Mouse (Mus musculus) G1E (cell line): ENCODE data around the gene Ndufb5. TPM values are rescaled to one million over a fixed set of nuclear protein-coding genes. Genes with fewer than 3 reads are reported as not detected.
"Not testable (repeated sequence)": the region's sequence is repeated elsewhere in the genome, so short reads cannot be mapped to it uniquely, and the experiment has no call there.

Experiments used
- ATAC-seq: 2 replicates; pipeline ENCODE4 v1.8.0; 2016; ENCODE audit warnings: mild to moderate bottlenecking; ENCODE audit not compliant: insufficient number of reproducible peaks, poor library complexity, low FRiP score, severe bottlenecking; ENCODE audit errors: extremely low read depth
- DNase-seq: peaks from one replicate; pipeline ENCODE4 v3.0.0; 2012; ENCODE audit warnings: low spot score
- H3K27me3 ChIP-seq: 2 replicates; pipeline ENCODE4 v1.6.1; 2012; ENCODE audit warnings: mild to moderate bottlenecking, low read length, inconsistent platforms; ENCODE audit not compliant: insufficient read depth
- H3K36me3 ChIP-seq: replicated peaks from 2 replicates; pipeline ENCODE3; 2012; ENCODE audit warnings: mild to moderate bottlenecking, inconsistent platforms
- H3K4me1 ChIP-seq: 2 replicates; pipeline ENCODE4 v1.6.1; 2012; ENCODE audit warnings: low read depth, low read length, inconsistent platforms, mixed read lengths; ENCODE audit not compliant: insufficient read depth
- H3K4me3 ChIP-seq: 2 replicates; pipeline ENCODE4 v1.5.1; 2012; ENCODE audit warnings: low read depth, mild to moderate bottlenecking, inconsistent platforms, low read length, moderate library complexity, mixed read lengths
- H3K9me3 ChIP-seq: replicated peaks from 2 replicates; pipeline ENCODE4 v1.6.1; 2012; ENCODE audit warnings: inconsistent platforms
- CTCF ChIP-seq: IDR thresholded peaks from 2 replicates; pipeline ENCODE4 v1.5.1; 2012; ENCODE audit warnings: low read depth, low read length, inconsistent platforms, mixed read lengths
- GATA1 ChIP-seq: IDR thresholded peaks from 2 replicates; pipeline ENCODE4 v1.6.1; 2012; ENCODE audit warnings: borderline replicate concordance, low read length, inconsistent platforms, mixed read lengths
- GATA2 ChIP-seq: IDR thresholded peaks from 2 replicates; pipeline ENCODE4 v1.6.1; 2012; ENCODE audit warnings: low read depth, low read length, inconsistent platforms, borderline replicate concordance
- POLR2AphosphoS5 ChIP-seq: IDR thresholded peaks from 2 replicates; pipeline ENCODE4 v1.6.1; 2012; ENCODE audit warnings: low read depth, low read length, inconsistent platforms; ENCODE audit not compliant: insufficient replicate concordance
- TAL1 ChIP-seq: conservative IDR thresholded peaks from 2 replicates; pipeline ENCODE4 v1.6.1; 2012; ENCODE audit warnings: low read depth, low read length, inconsistent platforms, mixed read lengths
- polyA plus RNA-seq: library from polyadenylated mRNA; stranded (reverse); fragments of >175 nt; gene quantifications from 2 replicates; pipeline ENCODE4 v1.2.3, GENCODE M21; 2012
- total RNA-seq, 2 experiments: library from RNA; stranded (forward) in 1 of 2; stranded (reverse) in 1 of 2; fragments of 200-1000 nt in 1 of 2; fragments of >200 nt in 1 of 2; fragmentation: Nextera tagmentation in 1 of 2; gene quantifications; 2 replicates each; pipeline ENCODE4 v1.2.3; 2014 to 2017

Gene Ndufb5
- total and polyA plus RNA-seq, 3 experiments = 67.2 to 271 (median 109) TPM

GRCm38 (mm10) chr3:32708052-32708367, 28.8 kb upstream of the Ndufb5 start:
- no peaks in the 10 kb centered on the region for H3K27me3 ChIP-seq
- H3K9me3 ChIP-seq = no peaks in the 10 kb centered on the region
- H3K36me3 ChIP-seq = peaks cover 26% of the 10 kb centered on the region
- no peak for ATAC-seq
- no peak for DNase-seq
- H3K4me3 ChIP-seq = peak overlapping the region; percentile 40; the same call in 1 of the 2 replicates
- TF ChIP-seq POLR2AphosphoS5 (no peak), GATA1 (no peak), TAL1 (no peak)
- H3K4me1 ChIP-seq = peaks cover 19% of the 10 kb centered on the region

- no peaks in the 10 kb centered on the region for H3K9me3 ChIP-seq
- peaks cover 32% of the 10 kb centered on the region for H3K36me3 ChIP-seq
- peaks cover 23% of the 10 kb centered on the region for H3K4me1 ChIP-seq
- no peak for TF ChIP-seq GATA2
- no peak for TF ChIP-seq TAL1
- no peak for TF ChIP-seq CTCF
- TF ChIP-seq POLR2AphosphoS5 = no peak
- no peak for TF ChIP-seq GATA1
- peak overlapping the region; percentile 93 for H3K4me3 ChIP-seq
- ATAC-seq = peak; percentile 100
- H3K27me3 ChIP-seq = no peaks in the 10 kb centered on the region
- peak; percentile 98 for DNase-seq
Measured at GRCm38 (mm10) chr3:32708368-32709231, 28.2 kb upstream of the Ndufb5 start.

GRCm38 (mm10) chr3:32709388-32709787, 27.4 kb upstream of the Ndufb5 start:
- TF ChIP-seq TAL1 (no peak), GATA1 (no peak), CTCF (no peak), POLR2AphosphoS5 (no peak), GATA2 (no peak)
- ATAC-seq = no peak

GRCm38 (mm10) chr3:32713711-32714110, 23.1 kb upstream of the Ndufb5 start:
- Histone ChIP-seq H3K9me3 (no peaks in the 10 kb centered on the region), H3K36me3 (peaks cover 78% of the 10 kb centered on the region), H3K4me3 (no peak overlapping the region), H3K4me1 (peaks cover 18% of the 10 kb centered on the region), H3K27me3 (no peaks in the 10 kb centered on the region)
- ATAC-seq (no peak), DNase-seq (no peak)
- TF ChIP-seq TAL1 (no peak), GATA2 (no peak), GATA1 (no peak), POLR2AphosphoS5 (no peak), CTCF (no peak)

More at GRCm38 (mm10) chr3:32709388-32709787, 27.4 kb upstream of the Ndufb5 start:
- DNase-seq = no peak
- H3K27me3 ChIP-seq = no peaks in the 10 kb centered on the region
- peak overlapping the region; percentile 93 for H3K4me3 ChIP-seq
- peaks cover 40% of the 10 kb centered on the region for H3K36me3 ChIP-seq
- no peaks in the 10 kb centered on the region for H3K9me3 ChIP-seq
- H3K4me1 ChIP-seq = peaks cover 23% of the 10 kb centered on the region

GRCm38 (mm10) chr3:32717403-32717802, 19.4 kb upstream of the Ndufb5 start:
- not testable (repeated sequence) for H3K4me3 ChIP-seq, DNase-seq, H3K9me3 ChIP-seq, ATAC-seq, H3K27me3 ChIP-seq, H3K4me1 ChIP-seq
- H3K36me3 ChIP-seq = peaks cover 93% of the 10 kb centered on the region

GRCm38 (mm10) chr3:32718271-32718670, 18.5 kb upstream of the Ndufb5 start:
- H3K27me3 ChIP-seq = no peaks in the 10 kb centered on the region
- H3K4me3 ChIP-seq = no peak overlapping the region
- ATAC-seq (no peak), DNase-seq (no peak)
- TF ChIP-seq GATA2 (no peak), CTCF (no peak), GATA1 (no peak), TAL1 (no peak), POLR2AphosphoS5 (no peak)
- no peaks in the 10 kb centered on the region for H3K9me3 ChIP-seq
- peaks cover 1% of the 10 kb centered on the region; the same call in 1 of the 2 replicates for H3K4me1 ChIP-seq
- H3K36me3 ChIP-seq = peaks cover 93% of the 10 kb centered on the region

- no peaks in the 10 kb centered on the region for H3K9me3 ChIP-seq
- no peak for ATAC-seq
- no peak overlapping the region for H3K4me3 ChIP-seq
- no peaks in the 10 kb centered on the region for H3K27me3 ChIP-seq
- TF ChIP-seq POLR2AphosphoS5 (no peak), TAL1 (no peak), GATA2 (no peak), CTCF (no peak), GATA1 (no peak)
- DNase-seq = no peak
- no peaks in the 10 kb centered on the region for H3K4me1 ChIP-seq
- H3K36me3 ChIP-seq = peaks cover 94% of the 10 kb centered on the region
Measured at GRCm38 (mm10) chr3:32724191-32724590, 12.6 kb upstream of the Ndufb5 start.
